Mouse (Mus musculus) midbrain, postnatal 0 days (tissue): ENCODE data around the gene Olfr543. TPM values are rescaled to one million over a fixed set of nuclear protein-coding genes. Genes with fewer than 3 reads are reported as not detected.
A peak's percentile ranks its signal among the peaks of the same experiment; 100 is the strongest.

Experiments
- ATAC-seq: fragments of 200-750 bp; cut with Nextera tagmentation; 2 replicates; pipeline ENCODE4 v1.8.0; 2017; ENCODE audit warnings: moderate number of reproducible peaks, mild to moderate bottlenecking, moderate TSS enrichment, moderate library complexity; ENCODE audit not compliant: low FRiP score
- DNase-seq: peaks from one replicate; pipeline ENCODE4 v3.0.0-alpha.2; 2015; ENCODE audit warnings: low spot score
- H3K27ac ChIP-seq: fragments of 300-500 bp; sonication (generic); 2 replicates; pipeline ENCODE4 v1.5.1; 2014; ENCODE audit warnings: low read depth, mild to moderate bottlenecking, low read length, mixed read lengths
- H3K27me3 ChIP-seq: fragments of 300-500 bp; sonication (generic); 2 replicates; pipeline ENCODE4 v1.6.1; 2014; ENCODE audit warnings: low read length, control low read depth, mixed read lengths; ENCODE audit not compliant: insufficient read depth
- H3K36me3 ChIP-seq: fragments of 300-500 bp; sonication (generic); 2 replicates; pipeline ENCODE4 v1.6.1; 2014; ENCODE audit warnings: low read length, control low read depth, mixed read lengths; ENCODE audit not compliant: insufficient read depth
- H3K4me1 ChIP-seq: fragments of 300-500 bp; sonication (generic); 2 replicates; pipeline ENCODE4 v1.6.1; 2014; ENCODE audit warnings: mild to moderate bottlenecking, control low read depth, antibody characterized with exemption, low read length, mixed read lengths; ENCODE audit not compliant: insufficient read depth
- H3K4me2 ChIP-seq: fragments of 300-500 bp; sonication (generic); 2 replicates; pipeline ENCODE4 v1.6.1; 2014; ENCODE audit warnings: low read depth, mild to moderate bottlenecking, low read length, mixed read lengths; ENCODE audit not compliant: poor library complexity, severe bottlenecking
- H3K4me3 ChIP-seq: fragments of 300-500 bp; sonication (generic); 2 replicates; pipeline ENCODE4 v1.5.1; 2014; ENCODE audit warnings: low read depth, mild to moderate bottlenecking, low read length, moderate library complexity
- H3K9ac ChIP-seq: fragments of 300-500 bp; sonication (generic); replicated peaks from 2 replicates; pipeline ENCODE4 v1.6.1; 2014; ENCODE audit warnings: mild to moderate bottlenecking, low read length, moderate library complexity, mixed read lengths; ENCODE audit not compliant: poor library complexity, severe bottlenecking
- H3K9me3 ChIP-seq: fragments of 300-500 bp; sonication (generic); 2 replicates; pipeline ENCODE4 v1.6.1; 2016; ENCODE audit warnings: low read length, control low read depth
- CTCF ChIP-seq: IDR thresholded peaks from 2 replicates; pipeline ENCODE4 v1.5.1; 2016; ENCODE audit warnings: antibody characterized with exemption, mild to moderate bottlenecking
- WGBS: fragments of 180-500 bp; shearing (Covaris S2); extraction: QIAGEN DNeasy Blood & Tissue Kit; methylation state at CpG from one replicate; pipeline ENCODE4 v1.1.7; 2014; 5-methylcytosine and 5-hydroxymethylcytosine counted together
- polyA plus RNA-seq: library from polyadenylated mRNA; unstranded; fragments of >200 nt; fragmentation: Nextera tagmentation; extraction: Ambion mirVana; gene quantifications from 2 replicates; pipeline ENCODE4 v1.2.1, GENCODE M21; 2015
- total RNA-seq: library from RNA; depleted of rRNA; stranded (reverse); fragments of >200 nt; gene quantifications from 2 replicates; pipeline ENCODE4 v1.2.3, GENCODE M21; 2014

The Olfr543 gene
- total and polyA plus RNA-seq, 2 experiments from 2014 or later, result 0.38 TPM; not detected in 1

GRCm38 (mm10) chr7:102472675-102473074 lies 8.8 kb downstream of the Olfr543 start:
- no peak overlapping the region for H3K9ac ChIP-seq

DNA sequence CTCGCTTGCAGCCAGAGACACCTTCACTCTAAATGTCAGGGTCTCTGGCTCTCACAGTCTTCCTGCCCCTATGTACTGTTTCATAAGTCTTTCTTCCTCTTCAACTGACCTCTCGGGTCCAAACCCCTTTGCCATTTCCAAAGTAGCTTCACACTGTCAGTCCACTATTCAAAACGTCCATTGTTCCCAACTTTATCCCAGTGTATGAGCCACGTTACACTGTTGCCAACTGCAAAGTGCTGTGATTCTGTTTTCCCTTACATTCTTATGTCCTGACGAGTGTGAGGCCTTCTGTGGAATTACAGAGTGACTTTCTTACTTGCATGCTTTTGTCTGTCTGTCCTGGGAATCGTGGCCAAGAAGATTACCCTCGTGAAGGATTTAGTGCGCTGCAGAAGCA lies 13.9 kb downstream of the Olfr543 start:
- Histone ChIP-seq H3K27me3 (no peaks in the 10 kb centered on the region), H3K36me3 (peaks cover 40% of the 10 kb centered on the region), H3K4me1 (no peaks in the 10 kb centered on the region)

More at GRCm38 (mm10) chr7:102472675-102473074, 8.8 kb downstream of the Olfr543 start:
- H3K36me3 ChIP-seq, result peaks cover 11% of the 10 kb centered on the region
- TF ChIP-seq CTCF, result no peak
- H3K27me3 ChIP-seq, result no peaks in the 10 kb centered on the region
- H3K4me2 ChIP-seq, result no peak overlapping the region
- WGBS, result 70% methylated on average over 5 of the region's 5 CpGs
- no peaks in the 10 kb centered on the region for H3K9me3 ChIP-seq
- no peak for ATAC-seq
- no peak for DNase-seq
- H3K4me1 ChIP-seq, result no peaks in the 10 kb centered on the region
- H3K27ac ChIP-seq, result no peak overlapping the region
- no peak overlapping the region for H3K4me3 ChIP-seq

GRCm38 (mm10) chr7:102458618-102459380 lies 22.7 kb downstream of the Olfr543 start:
- no peak for TF ChIP-seq CTCF
- WGBS, result 75% methylated on average over 5 of the region's 5 CpGs
- H3K9me3 ChIP-seq, result no peaks in the 10 kb centered on the region
- no peaks in the 10 kb centered on the region for H3K27me3 ChIP-seq
- H3K27ac ChIP-seq, result no peak overlapping the region
- DNase-seq (no peak), ATAC-seq (no peak)
- no peaks in the 10 kb centered on the region for H3K4me1 ChIP-seq
- H3K4me3 ChIP-seq, result no peak overlapping the region
- peaks cover 42% of the 10 kb centered on the region for H3K36me3 ChIP-seq
- H3K9ac ChIP-seq, result no peak overlapping the region
- no peak overlapping the region for H3K4me2 ChIP-seq

More for the DNA sequence above, 13.9 kb downstream of the Olfr543 start:
- ATAC-seq (no peak), DNase-seq (no peak)
- Histone ChIP-seq H3K4me3 (no peak overlapping the region), H3K9ac (no peak overlapping the region), H3K9me3 (no peaks in the 10 kb centered on the region), H3K27ac (no peak overlapping the region), H3K4me2 (no peak overlapping the region)
- no peak for TF ChIP-seq CTCF
- WGBS, result 84% methylated on average over 8 of the region's 8 CpGs

DNA sequence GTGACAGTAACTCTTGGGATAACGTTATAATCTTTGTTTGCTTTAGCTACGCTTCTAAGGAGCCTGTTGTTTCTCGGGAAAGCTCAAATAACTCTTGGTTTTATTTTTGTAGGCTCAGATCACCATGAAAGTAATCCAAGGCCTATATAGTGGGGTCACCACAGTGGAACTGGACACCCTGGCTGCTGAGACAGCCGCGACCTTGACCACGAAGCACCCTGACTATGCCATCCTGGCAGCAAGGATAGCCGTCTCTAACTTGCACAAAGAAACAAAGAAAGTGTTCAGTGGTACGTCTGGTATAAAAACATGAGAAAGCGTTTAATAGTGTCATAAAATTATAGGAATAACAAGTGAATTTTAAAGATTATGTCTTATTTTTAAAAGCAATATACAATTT lies 35.0 kb downstream of the Olfr543 start:
- TF ChIP-seq CTCF, result no peak
- H3K9ac ChIP-seq, result no peak overlapping the region
- H3K27ac ChIP-seq, result no peak overlapping the region
- DNase-seq (no peak), ATAC-seq (no peak)
- no peaks in the 10 kb centered on the region for H3K4me1 ChIP-seq
- 94% methylated on average over 9 of the region's 9 CpGs for WGBS
- H3K27me3 ChIP-seq, result no peaks in the 10 kb centered on the region
- peaks cover 11% of the 10 kb centered on the region; the same call in 1 of the 2 replicates for H3K36me3 ChIP-seq
- H3K4me2 ChIP-seq, result no peak overlapping the region
- H3K4me3 ChIP-seq, result no peak overlapping the region
- H3K9me3 ChIP-seq, result no peaks in the 10 kb centered on the region

- H3K27ac ChIP-seq, result no peak overlapping the region
- no peaks in the 10 kb centered on the region for H3K4me1 ChIP-seq
- H3K9me3 ChIP-seq, result no peaks in the 10 kb centered on the region
- H3K4me2 ChIP-seq, result no peak overlapping the region
- peaks cover 5% of the 10 kb centered on the region; the same call in 1 of the 2 replicates for H3K36me3 ChIP-seq
- no peak overlapping the region for H3K4me3 ChIP-seq
- no peaks in the 10 kb centered on the region for H3K27me3 ChIP-seq
- no peak for DNase-seq
- H3K9ac ChIP-seq, result no peak overlapping the region
- WGBS, result 86% methylated on average over 2 of the region's 2 CpGs
- ATAC-seq, result no peak
- no peak for TF ChIP-seq CTCF
Observed at GRCm38 (mm10) chr7:102444301-102444700, 37.2 kb downstream of the Olfr543 start.

- Histone ChIP-seq H3K27ac (no peak overlapping the region), H3K4me3 (peak overlapping the region; percentile 73), H3K4me2 (peak overlapping the region; percentile 78), H3K36me3 (0 out of 2 replicates have a peak, but pooled peaks cover 3% of the 10 kb centered on the region), H3K9ac (peak overlapping the region; percentile 62), H3K4me1 (no peaks in the 10 kb centered on the region), H3K9me3 (no peaks in the 10 kb centered on the region), H3K27me3 (no peaks in the 10 kb centered on the region)
- 0% methylated on average over 4 of the region's 4 CpGs for WGBS
- no peak for DNase-seq
- ATAC-seq, result no peak
- TF ChIP-seq CTCF, result no peak
Observed at GRCm38 (mm10) chr7:102442432-102442831, 39.0 kb downstream of the Olfr543 start.
